Mouse (Mus musculus) heart, embryonic 14.5 days (tissue): Measurements from ENCODE around the gene Spib. TPM values are rescaled to one million over a fixed set of nuclear protein-coding genes. Genes with fewer than 3 reads are reported as not detected.

ENCODE experiments used
- ATAC-seq: fragments of 200-750 bp; cut with Nextera tagmentation; 2 replicates; pipeline ENCODE4 v1.8.0; 2017; ENCODE audit warnings: low read depth, moderate TSS enrichment; ENCODE audit not compliant: insufficient number of reproducible peaks, insufficient read depth, low FRiP score
- H3K27ac ChIP-seq, 2 experiments: fragments of 200-500 bp in 1 of 2; fragments of 300-500 bp in 1 of 2; sonication (generic) in 1 of 2; replicated peaks in 1 of 2; 2 replicates each; pipeline ENCODE4 v1.5.1; 2012 to 2014; ENCODE audit warnings: low read depth in 2 of 2, low read length in 2 of 2, control low read depth in 1 of 2, mild to moderate bottlenecking in 1 of 2, mixed read lengths in 1 of 2; ENCODE audit not compliant: control insufficient read depth in 1 of 2, insufficient read depth in 1 of 2
- H3K27me3 ChIP-seq: fragments of 300-500 bp; sonication (generic); 2 replicates; pipeline ENCODE4 v1.6.1; 2014; ENCODE audit warnings: mild to moderate bottlenecking, low read length, control low read depth; ENCODE audit not compliant: control insufficient read depth, insufficient read depth
- H3K36me3 ChIP-seq: fragments of 300-500 bp; sonication (generic); 2 replicates; pipeline ENCODE4 v1.6.1; 2014; ENCODE audit warnings: mild to moderate bottlenecking, control low read depth, low read length, mixed read lengths; ENCODE audit not compliant: control insufficient read depth, insufficient read depth
- H3K4me1 ChIP-seq, 2 experiments: fragments of 200-500 bp in 1 of 2; fragments of 300-500 bp in 1 of 2; sonication (generic) in 1 of 2; 2 replicates each; pipeline ENCODE4 v1.6.1; 2012 to 2014; ENCODE audit warnings: low read length in 2 of 2, control low read depth in 1 of 2, mixed read lengths in 1 of 2; ENCODE audit not compliant: control insufficient read depth in 2 of 2, insufficient read depth in 2 of 2
- H3K4me2 ChIP-seq: fragments of 300-500 bp; sonication (generic); 2 replicates; pipeline ENCODE4 v1.6.1; 2014; ENCODE audit warnings: mild to moderate bottlenecking, low read length
- H3K4me3 ChIP-seq, 2 experiments: fragments of 200-500 bp in 1 of 2; fragments of 300-500 bp in 1 of 2; sonication (generic) in 1 of 2; 2 replicates each; pipeline ENCODE4 v1.5.1; 2012 to 2014; ENCODE audit warnings: low read length in 2 of 2, mild to moderate bottlenecking in 2 of 2, control low read depth in 1 of 2, low read depth in 1 of 2, moderate library complexity in 1 of 2; ENCODE audit not compliant: control insufficient read depth in 1 of 2, insufficient read depth in 1 of 2
- H3K9ac ChIP-seq: fragments of 300-500 bp; sonication (generic); 2 replicates; pipeline ENCODE4 v1.6.1; 2014; ENCODE audit warnings: mild to moderate bottlenecking, low read length
- H3K9me3 ChIP-seq: fragments of 300-500 bp; sonication (generic); 2 replicates; pipeline ENCODE4 v1.6.1; 2016; ENCODE audit warnings: low read length, control low read depth; ENCODE audit not compliant: control insufficient read depth
- WGBS: fragments of 180-500 bp; shearing (Covaris S2); extraction: QIAGEN DNeasy Blood & Tissue Kit; methylation state at CpG from one replicate; pipeline ENCODE4 v1.1.7; 2014; 5-methylcytosine and 5-hydroxymethylcytosine counted together
- polyA plus RNA-seq: library from polyadenylated mRNA; unstranded; fragments of >200 nt; fragmentation: Nextera tagmentation; extraction: Ambion mirVana; gene quantifications from 2 replicates; pipeline ENCODE4 v1.2.1, GENCODE M21; 2014

Gene Spib
- polyA plus RNA-seq, 1 experiment from 2014 or later: not detected

DNA sequence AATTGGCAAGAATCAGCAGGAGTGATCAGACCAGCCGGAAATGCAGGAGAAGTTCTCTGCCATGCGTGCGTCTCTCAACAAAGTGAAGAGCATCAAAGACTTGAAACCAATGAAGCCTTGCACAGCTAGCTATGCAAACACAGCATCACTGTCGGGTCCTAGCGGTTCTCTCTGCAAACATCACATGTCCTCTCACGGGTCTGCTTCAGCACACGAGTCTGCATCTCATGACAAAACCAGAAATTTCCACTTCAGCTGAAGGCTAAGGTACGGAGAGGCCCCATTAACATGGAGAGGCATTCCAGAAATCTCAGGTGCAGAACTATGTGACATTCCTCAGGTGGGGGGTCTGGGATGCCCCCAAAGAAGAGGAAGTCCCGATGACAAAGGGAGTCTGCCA is 36.9 kb upstream of the Spib start:
- no peaks in the 10 kb centered on the region for H3K36me3 ChIP-seq
- 62% methylated on average over 9 of the region's 9 CpGs for WGBS
- no peaks in the 10 kb centered on the region for H3K4me1 ChIP-seq
- 0 out of 2 replicates have a peak, but pooled peaks cover 2% of the 10 kb centered on the region for H3K27me3 ChIP-seq
- no peak overlapping the region for H3K4me3 ChIP-seq
- H3K9ac ChIP-seq: no peak overlapping the region
- no peaks in the 10 kb centered on the region for H3K9me3 ChIP-seq
- no peak for ATAC-seq
- no peak overlapping the region for H3K27ac ChIP-seq
- H3K4me2 ChIP-seq: no peak overlapping the region

DNA sequence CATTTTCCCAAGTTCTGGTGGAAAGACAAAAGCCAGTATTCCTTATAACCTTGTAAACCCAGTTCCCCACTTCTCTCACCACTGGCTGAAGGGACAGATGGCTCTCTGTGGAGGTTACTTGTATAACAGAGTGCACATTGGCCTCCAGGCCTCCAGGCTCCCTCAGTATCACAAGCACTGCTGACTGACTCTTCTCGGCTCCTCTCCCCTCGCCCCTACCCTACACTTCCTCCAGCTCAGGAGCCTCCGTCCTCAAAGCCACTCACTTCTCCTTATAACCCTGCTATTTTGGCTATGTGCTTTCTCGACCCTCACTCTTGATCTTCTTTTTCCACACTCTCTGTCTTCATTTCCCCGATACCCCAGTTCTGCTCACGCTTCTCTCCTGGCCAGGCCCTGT is 33.5 kb upstream of the Spib start:
- Histone ChIP-seq H3K36me3 (no peaks in the 10 kb centered on the region), H3K27me3 (0 out of 2 replicates have a peak, but pooled peaks cover 6% of the 10 kb centered on the region), H3K9me3 (no peaks in the 10 kb centered on the region), H3K9ac (no peak overlapping the region), H3K4me2 (no peak overlapping the region), H3K4me3 (no peak overlapping the region), H3K27ac (no peak overlapping the region), H3K4me1 (no peaks in the 10 kb centered on the region)
- WGBS: 62% methylated on average over 6 of the region's 6 CpGs
- ATAC-seq: no peak

DNA sequence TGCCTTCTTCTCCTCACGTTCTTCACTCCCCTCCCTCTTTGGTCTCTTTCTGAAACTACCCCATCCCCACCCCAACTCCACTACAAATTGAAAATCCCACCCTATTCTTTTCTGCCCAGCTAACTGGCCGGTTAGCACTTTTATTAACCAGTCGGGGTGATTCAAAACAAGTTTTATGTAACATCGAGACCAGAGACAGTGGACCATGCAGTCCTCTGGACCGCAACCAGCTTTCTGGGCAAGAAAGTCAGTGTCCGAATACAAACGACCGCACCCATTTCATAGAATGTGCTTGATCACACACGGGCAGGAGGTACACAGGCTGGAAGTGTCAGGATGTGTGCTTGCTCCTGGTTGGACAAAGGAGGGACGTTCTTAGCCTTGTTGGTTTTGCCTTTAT is 32.6 kb upstream of the Spib start:
- H3K9me3 ChIP-seq: no peaks in the 10 kb centered on the region
- no peak for ATAC-seq
- no peak overlapping the region for H3K4me2 ChIP-seq
- H3K36me3 ChIP-seq: no peaks in the 10 kb centered on the region
- no peak overlapping the region for H3K4me3 ChIP-seq
- H3K27me3 ChIP-seq: 0 out of 2 replicates have a peak, but pooled peaks cover 6% of the 10 kb centered on the region
- WGBS: 78% methylated on average over 10 of the region's 10 CpGs
- no peak overlapping the region for H3K9ac ChIP-seq
- no peak overlapping the region for H3K27ac ChIP-seq
- no peaks in the 10 kb centered on the region for H3K4me1 ChIP-seq

DNA sequence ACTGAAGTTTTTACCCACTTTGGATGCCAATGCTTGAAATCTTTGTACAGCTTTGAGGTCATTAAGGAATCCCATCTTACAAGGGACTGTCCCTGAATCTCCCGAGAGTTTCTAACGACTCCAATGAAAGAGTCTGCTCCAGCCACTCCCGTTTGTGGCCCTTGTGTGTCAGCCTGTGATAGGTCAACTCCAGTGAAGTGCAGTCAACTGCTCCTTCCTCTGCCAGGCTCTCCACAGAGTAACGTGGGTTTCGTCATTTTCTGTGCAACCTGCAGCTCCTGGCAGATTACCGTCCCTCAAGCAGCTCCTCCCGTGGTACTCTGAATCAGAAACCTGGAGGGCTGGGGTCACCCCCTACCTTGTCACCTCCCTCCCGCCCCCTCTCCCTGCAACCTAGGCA is 31.4 kb upstream of the Spib start:
- Histone ChIP-seq H3K27me3 (0 out of 2 replicates have a peak, but pooled peaks cover 4% of the 10 kb centered on the region), H3K27ac (no peak overlapping the region), H3K4me1 (no peaks in the 10 kb centered on the region), H3K9me3 (no peaks in the 10 kb centered on the region), H3K9ac (no peak overlapping the region), H3K4me2 (no peak overlapping the region), H3K4me3 (no peak overlapping the region), H3K36me3 (no peaks in the 10 kb centered on the region)
- no peak for ATAC-seq
- 40% methylated on average over 8 of the region's 8 CpGs for WGBS

DNA sequence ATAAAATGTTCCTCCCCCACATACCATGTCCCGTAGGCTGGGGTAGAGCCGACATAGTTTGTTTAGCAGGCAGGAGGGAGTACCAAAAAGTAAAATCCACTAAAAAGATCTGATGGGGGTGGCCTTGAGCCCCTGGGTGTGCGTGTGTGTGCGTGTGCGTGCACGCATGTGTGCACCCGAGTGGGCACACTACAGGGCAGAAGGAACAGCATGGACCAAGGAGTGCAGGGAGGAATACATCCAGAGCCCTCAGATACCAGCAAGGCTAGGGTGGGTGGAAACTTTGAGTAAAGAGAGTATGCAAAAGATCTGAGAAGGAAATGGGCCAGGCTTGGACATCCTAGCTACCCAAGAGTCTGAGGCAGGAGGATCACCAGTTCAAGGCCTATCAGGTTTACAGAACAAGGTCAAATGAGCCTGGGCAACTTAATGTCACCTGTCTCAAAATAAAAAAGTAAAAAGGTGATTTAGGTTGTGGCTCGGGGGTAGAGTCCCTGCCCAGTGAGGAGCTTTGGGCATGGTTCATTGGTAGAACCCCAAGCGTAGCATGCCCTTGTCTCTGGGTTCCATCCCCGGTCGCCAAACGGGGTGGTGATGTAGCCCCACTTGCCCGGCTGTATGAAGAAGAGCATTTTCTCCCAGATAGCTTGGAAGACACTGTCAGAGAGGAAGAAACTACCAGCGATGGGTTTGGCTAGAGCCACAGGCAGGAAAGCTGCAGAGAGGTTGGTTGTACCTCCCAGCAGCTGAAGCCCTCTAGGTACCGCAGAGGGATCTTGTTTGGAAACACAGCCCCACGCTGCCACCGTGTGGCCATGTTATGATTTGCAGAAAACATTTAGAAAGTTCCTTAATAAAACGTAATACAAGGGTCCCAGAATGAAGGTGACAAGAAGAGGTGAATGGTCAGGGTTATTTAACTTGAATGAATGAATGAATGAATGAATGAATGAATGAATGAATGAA is 28.8 kb upstream of the Spib start:
- Histone ChIP-seq H3K4me2 (no peak overlapping the region), H3K27me3 (0 out of 2 replicates have a peak, but pooled peaks cover 4% of the 10 kb centered on the region), H3K36me3 (no peaks in the 10 kb centered on the region), H3K4me3 (no peak overlapping the region), H3K4me1 (no peaks in the 10 kb centered on the region), H3K9ac (no peak overlapping the region), H3K27ac (no peak overlapping the region), H3K9me3 (no peaks in the 10 kb centered on the region)
- WGBS: 53% methylated on average over 18 of the region's 18 CpGs
- no peak for ATAC-seq

DNA sequence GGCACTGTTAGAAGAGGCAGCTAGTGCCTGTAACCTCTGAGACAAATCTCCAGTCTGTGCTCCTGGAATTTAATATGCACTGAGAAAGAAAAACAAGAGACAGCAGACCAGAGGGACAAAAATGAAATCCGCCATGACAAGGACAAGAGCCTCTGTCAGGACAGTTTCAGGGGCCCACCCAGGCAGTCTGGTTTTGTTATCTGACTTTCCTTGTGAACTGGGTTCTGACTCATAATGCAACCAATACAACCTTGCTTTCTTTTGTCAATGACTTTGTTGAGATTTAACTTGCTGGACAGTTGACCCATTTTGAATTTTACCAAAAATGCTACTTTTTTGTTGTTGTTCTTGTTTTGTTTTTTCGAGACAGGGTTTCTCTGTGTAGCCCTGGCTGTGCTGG is 25.8 kb upstream of the Spib start:
- no peaks in the 10 kb centered on the region for H3K36me3 ChIP-seq
- 64% methylated on average over 2 of the region's 2 CpGs for whole genome bisulfite sequencing
- no peak overlapping the region for H3K27ac ChIP-seq
- no peaks in the 10 kb centered on the region for H3K27me3 ChIP-seq
- peaks cover 5 to 11% of the 10 kb centered on the region in 2 experiments; a peak in 3 of 4 replicates for H3K4me1 ChIP-seq
- no peak overlapping the region; the same call in 1 of the 2 replicates for H3K9ac ChIP-seq
- no peaks in the 10 kb centered on the region for H3K9me3 ChIP-seq
- H3K4me3 ChIP-seq: no peak overlapping the region
- H3K4me2 ChIP-seq: no peak overlapping the region
- no peak for ATAC-seq

DNA sequence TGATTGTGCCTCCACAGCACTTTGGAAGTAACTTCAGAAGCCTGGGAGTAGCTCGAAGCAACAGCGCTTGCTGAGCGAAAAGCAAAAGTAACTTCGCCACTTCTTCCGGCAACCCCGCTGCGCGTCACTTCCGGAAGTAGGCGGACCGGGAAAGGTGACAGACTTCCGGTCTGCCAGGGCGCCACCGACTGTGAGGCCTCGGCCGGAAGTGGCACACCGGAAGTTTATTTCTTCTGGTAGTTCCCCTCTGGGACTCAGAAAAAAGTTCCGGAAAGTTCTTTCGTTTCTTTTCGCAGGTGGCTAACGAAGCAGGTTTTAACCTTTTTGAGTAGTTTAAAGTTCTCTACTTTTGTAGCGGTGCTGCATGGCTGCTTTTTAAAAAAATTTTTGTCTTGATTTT is 22.0 kb upstream of the Spib start, which contains the start of gene Nr1h2:
TSS of gene Nr1h2 (minus strand) at position 126 of the 400 bp plus-strand sequence.
- under 1% methylated on average over 22 of the region's 22 CpGs for WGBS

More for the DNA sequence above, 22.0 kb upstream of the Spib start, which contains the start of gene Nr1h2:
- peak; percentile 71; the same call in 1 of the 2 replicates for ATAC-seq
- Histone ChIP-seq H3K4me3 (peak within 1 kb of the TSS; percentile 96 to 97), H3K36me3 (peaks cover 32% of the 10 kb centered on the region), H3K4me1 (peaks cover 5 to 12% of the 10 kb centered on the region in 2 experiments; a peak in 3 of 4 replicates), H3K9me3 (no peaks in the 10 kb centered on the region), H3K27me3 (no peaks in the 10 kb centered on the region), H3K4me2 (peak within 1 kb of the TSS; percentile 77), H3K9ac (peak within 1 kb of the TSS; percentile 82), H3K27ac (peak within 1 kb of the TSS; percentile 93 to 97)
